Mouse (Mus musculus): ENCODE results near the gene 1700012B07Rik. TPM values are rescaled to one million over a fixed set of nuclear protein-coding genes. Genes with fewer than 3 reads are reported as not detected.

Gene 1700012B07Rik
- total RNA-seq, 2 experiments from 2014 or later = not detected

DNA sequence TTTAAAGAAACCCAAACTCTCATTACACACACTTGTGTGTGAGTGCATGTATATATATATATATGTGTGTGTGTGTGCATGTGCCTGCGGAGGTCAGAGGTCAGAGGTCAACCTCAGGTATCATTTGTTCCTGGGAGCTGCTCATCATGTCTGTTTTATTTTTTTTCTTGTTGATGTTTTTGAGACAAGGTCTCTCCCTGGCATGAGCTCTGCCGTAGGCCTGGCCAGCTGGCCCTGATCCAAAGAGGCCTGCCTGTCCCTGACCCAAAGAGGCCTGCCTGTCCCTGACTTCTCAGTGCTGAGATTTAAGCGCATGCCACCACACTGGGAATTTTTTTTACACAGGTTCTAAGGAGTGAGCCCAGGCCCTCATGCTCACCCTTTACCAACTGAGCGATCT is 24.1 kb upstream of the 1700012B07Rik start:
- ATAC-seq (ENCODE audit: poor library complexity, severe bottlenecking) = no peak

DNA sequence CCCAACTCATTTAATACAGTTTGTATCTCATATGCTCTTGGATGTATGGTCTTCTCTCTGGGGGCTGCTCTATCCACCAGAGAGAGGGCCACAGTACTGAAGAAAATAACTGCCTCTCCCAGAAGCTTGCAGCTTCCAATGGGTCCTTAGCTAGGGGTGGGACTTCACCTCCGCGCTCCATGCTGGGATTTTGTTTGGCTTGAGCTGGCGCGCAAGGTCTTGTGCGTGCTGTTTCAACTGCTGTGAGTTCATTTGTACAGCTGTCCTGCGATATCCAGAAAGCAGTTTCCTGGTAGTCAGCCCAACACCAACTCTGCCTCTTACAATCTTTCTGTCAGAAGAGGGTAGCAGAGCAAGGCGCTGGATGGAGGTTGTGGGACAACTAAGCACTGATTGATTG is 18.5 kb upstream of the 1700012B07Rik start:
- ATAC-seq (ENCODE audit: poor library complexity, severe bottlenecking) = no peak

DNA sequence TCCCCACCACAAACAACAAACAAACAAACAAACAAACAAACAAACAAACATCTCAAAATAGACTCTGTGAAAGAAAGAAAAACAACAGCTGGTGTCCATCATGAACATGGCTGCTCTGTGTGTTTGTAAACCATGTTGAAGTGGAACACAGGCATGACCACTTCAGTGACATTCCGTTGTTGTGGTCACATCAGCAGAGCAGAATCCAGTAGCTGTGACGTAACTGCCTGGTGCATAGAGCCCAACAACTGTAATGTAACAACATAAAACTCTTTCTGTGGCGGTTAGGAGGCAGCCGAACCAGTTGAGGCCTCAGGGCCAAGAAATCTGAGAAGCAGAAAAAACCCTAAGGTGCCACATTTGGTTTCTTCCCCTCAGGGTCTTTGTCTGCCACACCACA is 17.8 kb upstream of the 1700012B07Rik start:
- ATAC-seq (ENCODE audit: poor library complexity, severe bottlenecking) = no peak

DNA sequence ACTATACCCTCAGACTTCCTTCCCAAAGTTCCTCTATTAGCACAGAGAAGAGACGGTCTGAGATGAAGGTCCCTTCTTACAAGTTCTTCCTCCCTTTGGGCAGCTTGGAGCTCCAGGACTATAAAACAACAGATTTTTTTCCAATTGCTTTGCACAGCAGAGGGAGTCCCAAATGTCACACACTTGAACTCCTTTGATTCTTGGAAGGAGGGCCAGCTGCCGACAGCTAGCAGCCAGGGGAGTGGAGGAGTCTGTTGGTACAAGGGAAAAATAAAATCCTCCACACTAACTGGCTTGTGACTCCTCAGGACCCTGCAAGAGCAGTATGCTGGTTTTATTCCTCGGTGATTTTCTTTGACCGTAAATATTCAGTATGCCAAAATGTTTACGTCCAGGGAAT is 16.6 kb upstream of the 1700012B07Rik start:
- ATAC-seq (ENCODE audit: poor library complexity, severe bottlenecking) = no peak

DNA sequence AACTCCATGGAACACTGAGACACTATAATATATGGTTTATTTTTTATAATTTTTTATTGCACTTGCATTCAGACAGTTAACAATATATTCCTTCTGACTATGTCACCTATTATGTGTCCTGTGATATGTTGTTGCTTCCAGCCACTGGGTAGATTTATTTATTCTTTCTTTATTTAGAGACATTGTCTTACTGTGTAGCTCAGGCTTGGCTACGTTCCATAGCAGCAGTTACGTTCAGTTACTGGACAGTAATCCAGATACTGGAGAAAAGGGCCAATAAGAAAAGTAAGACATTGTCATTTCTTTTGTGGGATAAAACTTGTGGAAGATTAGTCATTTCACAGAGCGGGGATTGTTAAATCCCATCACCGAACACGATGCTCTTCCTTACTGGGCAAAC is 2.5 kb upstream of the 1700012B07Rik start:
- ATAC-seq (ENCODE audit: poor library complexity, severe bottlenecking) = no peak

DNA sequence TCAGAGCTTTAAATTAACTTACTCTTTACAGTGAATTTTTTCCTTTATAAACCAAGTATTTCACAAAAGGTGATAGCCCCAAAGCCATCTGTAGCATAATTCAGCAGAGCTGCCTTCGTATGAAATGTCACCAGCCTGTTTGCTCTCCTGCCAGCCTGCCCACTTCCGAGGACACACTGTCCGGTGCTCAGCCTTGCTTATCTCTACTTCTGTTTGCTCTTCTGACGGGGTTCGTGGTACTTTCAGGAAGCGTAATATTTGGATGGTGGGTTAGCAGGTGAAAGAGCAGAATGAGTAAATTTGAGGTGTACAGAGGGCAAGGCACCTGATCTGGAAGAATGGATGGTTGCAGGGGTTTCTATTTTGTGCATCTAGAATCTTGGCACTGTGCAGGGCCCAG is 5.6 kb downstream of the 1700012B07Rik start:
- ATAC-seq (ENCODE audit: poor library complexity, severe bottlenecking) = no peak

DNA sequence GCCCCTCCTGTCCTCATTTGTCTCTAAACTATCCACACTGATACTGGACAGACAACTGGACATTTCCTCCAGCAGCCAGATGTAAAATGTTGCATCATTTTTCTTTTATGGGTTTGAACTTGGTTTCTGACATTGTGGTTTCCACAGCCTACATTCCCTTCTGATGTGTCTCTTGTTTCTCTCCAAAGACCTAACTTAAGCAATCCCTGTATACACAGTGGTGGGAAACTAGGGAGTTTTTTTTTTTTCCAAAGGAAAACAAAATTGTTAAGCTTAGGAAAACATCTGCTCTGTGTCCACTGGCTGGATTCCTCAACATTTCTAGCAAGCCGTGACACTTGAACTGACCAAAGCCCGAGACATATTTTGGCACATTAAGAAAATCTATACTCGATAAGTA is 10.4 kb downstream of the 1700012B07Rik start:
- ATAC-seq (ENCODE audit: poor library complexity, severe bottlenecking) = no peak

DNA sequence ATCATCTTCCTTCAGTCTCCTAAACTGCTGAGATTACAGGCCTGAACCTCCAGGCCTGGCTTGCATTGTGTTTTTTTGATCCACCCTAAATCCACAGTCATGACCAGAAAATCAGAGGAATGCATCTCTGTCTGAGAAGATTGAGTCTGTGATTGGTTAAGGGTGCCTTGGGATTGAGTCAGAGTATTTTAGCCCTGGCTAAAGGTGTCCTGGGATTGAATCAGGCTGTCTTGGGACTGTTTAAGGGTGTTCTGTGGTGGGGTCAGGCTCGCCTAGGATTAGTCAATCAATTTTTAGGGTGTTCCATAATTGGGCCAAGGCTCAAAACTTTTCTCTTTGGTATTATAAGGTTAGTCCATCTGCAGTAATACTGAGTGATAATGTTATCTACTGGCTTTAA is 10.9 kb downstream of the 1700012B07Rik start:
- ATAC-seq (ENCODE audit: poor library complexity, severe bottlenecking) = no peak

DNA sequence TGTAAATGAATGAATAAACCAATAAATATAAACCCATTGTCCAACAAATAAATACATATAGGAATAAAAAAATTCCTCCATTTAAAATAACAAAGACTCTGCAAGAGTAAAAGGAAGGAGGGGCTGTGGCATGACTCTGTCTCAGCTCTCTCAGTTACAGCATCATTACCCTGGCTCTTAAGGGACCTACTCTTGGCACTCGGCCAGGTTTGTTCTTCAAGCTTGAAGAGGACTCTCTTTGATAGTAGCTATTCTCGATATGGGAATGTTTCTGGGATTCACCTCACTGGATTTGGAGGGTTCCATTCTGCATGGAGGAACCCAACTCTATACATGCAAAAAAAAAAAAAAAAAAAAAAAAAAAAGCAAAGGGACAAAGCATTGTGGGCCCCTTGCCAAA is 16.1 kb downstream of the 1700012B07Rik start:
- no peak for ATAC-seq (ENCODE audit: poor library complexity, severe bottlenecking)

DNA sequence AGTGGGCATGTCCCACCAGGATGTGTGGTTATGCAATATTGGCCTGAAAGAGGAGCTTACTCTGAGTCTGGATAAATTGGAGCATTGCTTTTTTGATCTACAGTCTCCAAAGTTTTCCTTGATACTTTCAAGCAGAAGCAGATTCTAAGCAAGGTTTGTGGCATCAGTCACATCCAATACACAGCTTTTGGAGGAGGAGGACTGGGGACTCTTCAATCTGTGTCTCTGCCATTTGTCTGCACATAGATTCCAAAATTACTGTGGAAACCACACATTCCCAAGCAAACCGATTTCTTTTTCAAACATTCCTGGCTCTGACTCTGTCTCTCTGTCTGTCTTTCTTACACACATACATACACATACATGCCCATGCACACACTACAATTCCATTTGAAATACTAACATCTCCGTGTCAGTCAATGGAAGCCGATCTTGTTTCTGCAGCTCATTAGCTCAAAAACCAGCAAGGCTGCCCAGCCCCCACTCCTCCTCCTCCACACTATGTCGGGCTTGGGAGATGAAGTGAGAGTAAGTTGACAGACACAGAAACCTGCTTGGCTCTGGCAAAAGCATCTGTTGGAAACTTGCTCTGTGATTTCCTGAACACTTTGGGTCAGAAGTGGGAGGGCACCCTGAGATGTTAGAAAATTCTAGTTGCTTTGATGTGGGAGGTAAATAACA is 18.5 kb downstream of the 1700012B07Rik start:
- no peak for ATAC-seq (ENCODE audit: poor library complexity, severe bottlenecking)

DNA sequence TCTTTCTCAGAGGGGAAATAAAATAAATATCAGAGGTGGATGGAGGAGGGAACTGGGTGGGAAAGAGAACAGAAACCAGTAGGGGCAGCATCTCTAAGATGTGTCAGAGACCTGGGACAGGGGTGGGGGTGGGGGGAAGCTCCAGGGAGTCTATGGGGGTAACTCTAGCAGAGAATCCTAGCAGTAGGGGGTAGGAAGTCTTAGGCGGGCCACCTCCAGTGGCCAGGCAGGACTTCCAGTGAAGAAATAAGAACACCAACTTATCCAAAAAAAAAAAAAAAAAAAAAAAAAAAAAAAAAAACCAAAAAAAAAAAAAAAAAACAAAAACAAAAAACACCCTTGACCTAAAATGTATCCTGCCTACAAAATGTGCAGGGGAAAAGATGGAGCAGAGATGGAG is 26.3 kb downstream of the 1700012B07Rik start:
- ATAC-seq (ENCODE audit: poor library complexity, severe bottlenecking) = no peak

DNA sequence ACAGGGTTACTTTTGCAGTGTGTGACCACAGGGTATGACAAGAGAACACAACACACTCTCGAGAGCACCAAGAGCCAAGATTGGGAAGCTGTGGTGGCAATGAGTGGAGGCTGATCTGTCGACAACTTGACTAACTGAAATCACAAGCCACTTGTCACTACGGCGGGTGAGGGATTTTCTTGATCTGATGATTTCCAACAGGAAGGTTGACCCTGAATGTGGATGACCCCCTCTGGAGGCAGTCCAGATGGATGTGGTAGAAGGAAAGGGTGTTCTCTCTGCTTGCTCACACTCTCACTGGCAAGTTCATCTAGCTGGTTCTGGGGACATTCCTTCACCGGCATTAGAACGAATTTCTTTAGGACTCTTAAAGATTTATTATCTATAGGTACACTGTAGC is 30.3 kb downstream of the 1700012B07Rik start:
- no peak for ATAC-seq (ENCODE audit: poor library complexity, severe bottlenecking)

DNA sequence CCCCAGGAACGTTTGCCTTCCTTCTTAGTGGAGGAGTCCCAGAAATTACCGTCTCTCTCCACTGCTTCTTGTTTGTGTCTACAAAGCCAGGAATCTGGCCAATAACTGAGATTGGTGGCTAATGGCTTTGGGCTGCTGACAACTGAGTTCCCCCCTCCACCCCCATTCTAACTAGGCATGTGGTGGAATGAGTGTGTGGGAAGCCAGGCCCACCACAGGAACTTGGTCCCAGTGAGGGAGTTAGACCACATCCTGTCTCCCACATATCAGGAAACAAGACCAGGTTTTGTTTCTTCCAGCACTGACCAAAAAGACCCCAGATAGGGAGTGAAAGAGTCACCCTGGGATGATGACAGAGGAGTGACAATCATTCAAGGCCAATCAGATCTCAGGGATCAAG is 32.3 kb downstream of the 1700012B07Rik start:
- no peak for ATAC-seq (ENCODE audit: poor library complexity, severe bottlenecking)

DNA sequence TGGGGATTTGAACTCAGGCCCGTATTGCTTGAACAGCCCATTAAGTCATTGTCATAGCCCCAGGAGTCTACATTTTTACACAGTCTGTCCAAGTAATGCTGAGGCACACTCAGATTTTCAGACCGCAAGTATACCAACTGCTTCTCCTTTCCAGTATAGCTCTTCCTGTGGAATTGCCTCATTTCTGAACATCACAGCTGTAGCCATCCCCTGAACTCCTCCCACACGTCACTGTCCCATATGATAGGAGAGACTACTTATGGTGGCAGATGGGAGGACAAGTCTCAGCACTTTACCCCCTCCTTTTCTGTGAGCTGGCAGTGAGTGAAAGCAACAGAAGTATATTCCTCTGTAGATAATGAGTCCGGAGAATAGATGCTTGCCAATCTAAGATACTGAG is 34.3 kb downstream of the 1700012B07Rik start:
- ATAC-seq (ENCODE audit: poor library complexity, severe bottlenecking) = peak; percentile 67

DNA sequence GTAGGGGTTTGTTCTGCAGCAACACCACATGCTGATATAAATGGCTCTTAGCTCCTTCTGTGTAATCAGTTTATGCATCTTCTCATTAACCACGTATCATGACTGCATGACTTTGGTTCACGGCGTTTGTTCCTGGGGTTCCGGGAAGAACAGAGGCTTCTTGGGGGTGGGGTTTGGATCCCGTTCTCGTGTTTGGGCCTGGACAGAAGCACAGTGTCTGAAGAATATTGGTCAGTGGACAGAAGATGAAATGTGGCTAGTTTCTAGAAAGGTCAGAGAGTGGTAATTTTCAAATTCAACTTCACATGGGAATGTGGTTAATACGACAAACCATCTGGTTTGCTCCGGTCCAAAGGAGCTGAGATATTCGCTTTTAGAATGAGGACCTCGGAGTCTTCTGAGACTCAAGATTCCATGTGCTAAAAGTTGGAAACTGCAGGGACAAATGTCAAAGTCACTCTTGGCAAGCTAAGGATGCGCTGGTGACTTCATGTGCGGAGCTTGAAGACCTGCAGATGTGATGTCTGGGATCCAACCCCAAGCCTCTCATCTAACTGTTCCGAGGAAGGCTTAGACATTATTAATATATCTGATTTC is 35.3 kb downstream of the 1700012B07Rik start:
- ATAC-seq (ENCODE audit: poor library complexity, severe bottlenecking) = no peak

DNA sequence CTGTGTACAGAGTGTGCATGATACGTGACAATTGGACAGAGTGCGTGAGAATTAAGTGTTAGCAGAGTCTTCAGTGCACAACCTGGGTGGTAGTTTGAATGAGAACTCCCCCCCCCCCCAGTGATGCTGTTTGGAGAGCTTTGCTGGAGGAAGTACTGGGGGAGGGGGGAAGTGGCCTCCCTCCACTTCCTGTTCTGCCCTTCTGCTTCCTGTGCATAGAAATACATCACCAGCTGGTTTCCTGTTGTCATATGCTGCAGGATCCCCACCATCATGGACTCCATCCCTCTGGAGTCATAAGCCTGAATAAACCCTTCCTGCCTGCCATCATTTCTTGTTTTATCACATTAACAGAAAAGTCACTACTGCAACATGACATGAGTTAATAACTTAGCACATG is 35.9 kb downstream of the 1700012B07Rik start:
- peak; percentile 64 for ATAC-seq (ENCODE audit: poor library complexity, severe bottlenecking)

DNA sequence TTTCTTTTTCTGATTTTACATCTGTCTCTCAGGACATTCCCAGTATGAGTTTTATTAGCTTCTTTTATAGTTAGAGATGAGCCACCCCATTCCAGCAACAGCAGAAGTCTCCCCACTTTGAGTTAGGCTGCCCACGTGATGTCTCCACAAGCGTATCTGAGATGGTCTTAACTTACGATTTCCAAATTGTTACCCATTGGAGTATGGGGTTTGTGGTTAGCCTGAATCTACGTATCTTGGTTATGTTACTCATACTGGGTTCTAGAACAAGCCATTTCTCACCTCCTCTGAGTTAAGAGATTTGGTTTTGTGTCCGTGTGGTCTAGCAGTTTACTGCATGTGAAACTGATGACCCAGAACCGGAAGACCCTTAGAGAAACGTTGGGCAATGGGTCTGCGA is 37.6 kb downstream of the 1700012B07Rik start:
- ATAC-seq (ENCODE audit: poor library complexity, severe bottlenecking) = 0 out of 2 replicates have a peak, but pooled peaks have one; percentile 17

DNA sequence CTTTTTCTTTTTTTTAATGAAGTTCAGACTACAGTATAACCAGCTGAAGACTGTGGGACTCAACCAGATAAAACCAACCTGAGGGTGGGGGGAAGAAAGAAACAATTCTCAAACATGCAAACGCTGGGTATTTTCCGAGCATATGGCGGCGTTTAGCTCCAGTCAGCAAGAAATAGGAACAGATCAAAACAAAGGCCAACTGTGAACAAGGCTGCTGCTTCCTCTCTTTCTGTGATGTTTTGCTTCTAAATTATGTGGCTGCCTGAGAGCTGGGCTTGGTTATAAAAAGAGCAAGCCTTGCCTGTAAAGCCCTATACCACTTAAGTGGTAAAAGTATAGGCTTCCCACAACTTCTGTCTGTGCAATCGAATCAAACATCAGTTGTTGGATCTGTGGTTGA is 42.5 kb downstream of the 1700012B07Rik start:
- no peak for ATAC-seq (ENCODE audit: poor library complexity, severe bottlenecking)

DNA sequence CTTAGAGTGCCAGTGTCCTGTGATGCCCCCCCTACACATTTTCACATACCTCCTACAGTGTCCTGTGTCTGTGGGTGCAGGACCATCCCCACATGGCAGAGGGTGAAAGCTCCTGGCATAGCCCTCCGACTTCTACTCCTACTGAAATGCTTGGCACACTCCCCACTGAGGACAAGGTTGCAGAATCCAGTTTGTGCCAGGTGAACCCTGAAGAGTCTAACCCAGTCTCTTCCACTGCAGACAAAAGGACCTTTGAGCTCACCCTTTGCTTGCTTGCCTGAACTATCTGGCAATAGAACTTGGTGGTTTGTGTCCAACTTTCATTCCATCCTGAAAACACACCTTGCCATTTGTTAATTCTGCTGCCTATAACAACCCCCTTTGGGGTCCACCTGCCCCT is 56.5 kb downstream of the 1700012B07Rik start:
- no peak for ATAC-seq (ENCODE audit: poor library complexity, severe bottlenecking)

DNA sequence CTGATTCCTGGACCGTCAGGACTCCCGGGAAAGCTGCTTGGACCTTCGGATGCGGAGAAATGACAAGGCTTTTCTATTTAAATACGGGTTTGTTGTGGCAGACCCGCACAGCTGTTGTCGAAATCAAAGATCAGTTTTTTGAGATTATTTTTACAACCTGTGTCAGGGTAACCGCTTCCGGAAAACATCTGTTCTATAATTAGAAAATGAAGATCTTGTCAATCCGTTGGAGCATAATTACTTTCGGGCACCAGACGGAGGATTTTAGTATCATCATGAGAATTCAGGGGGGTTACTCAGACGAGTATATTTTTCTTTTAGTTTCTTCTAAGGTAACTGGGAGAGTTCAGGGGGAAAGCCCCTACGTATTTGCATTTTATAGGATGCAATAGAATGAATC is 57.7 kb downstream of the 1700012B07Rik start:
- ATAC-seq (ENCODE audit: poor library complexity, severe bottlenecking) = no peak

DNA sequence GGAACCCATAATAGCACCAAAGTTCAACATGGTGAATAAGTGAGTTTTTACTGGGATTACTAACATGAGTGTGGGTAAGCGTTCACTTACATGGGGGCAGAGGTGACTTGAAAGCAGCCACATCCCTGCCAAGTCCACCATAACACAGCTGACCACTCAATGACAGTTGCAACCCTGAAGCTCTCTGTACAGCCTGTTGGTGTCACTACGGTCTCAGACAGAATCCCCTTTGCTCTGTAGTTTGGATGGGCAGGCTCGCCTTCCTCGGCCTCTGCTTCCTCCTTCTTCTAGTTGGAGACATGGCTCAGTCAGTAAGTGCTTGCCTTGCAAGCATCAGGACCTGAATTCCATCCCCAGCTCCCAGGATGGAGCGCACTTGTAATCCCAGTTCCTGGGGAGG is 58.8 kb downstream of the 1700012B07Rik start:
- ATAC-seq (ENCODE audit: poor library complexity, severe bottlenecking) = no peak

DNA sequence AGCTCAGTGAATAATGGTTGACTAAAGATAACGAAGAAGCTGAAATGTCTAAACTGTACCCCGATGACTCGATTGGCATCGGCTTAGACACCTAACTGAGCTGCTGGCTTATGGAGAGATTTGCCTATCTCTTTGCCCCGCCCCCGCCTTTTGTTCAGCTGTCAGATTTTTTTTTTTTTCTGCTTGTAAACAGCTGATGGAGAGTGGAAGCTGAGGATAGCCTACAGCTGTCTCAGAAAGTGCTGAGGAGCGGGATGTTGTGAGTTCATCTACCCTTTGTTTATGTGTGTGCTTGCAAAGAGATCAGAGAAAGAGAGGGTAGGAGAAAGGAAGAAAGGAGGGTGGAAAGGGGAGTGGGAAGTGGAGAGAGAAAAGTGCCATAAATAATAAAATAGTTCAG is 67.8 kb downstream of the 1700012B07Rik start:
- ATAC-seq (ENCODE audit: poor library complexity, severe bottlenecking) = no peak
